Mouse (Mus musculus) neural tube, embryonic 11.5 days (tissue): Measurements from ENCODE around the gene Camta1. TPM values are rescaled to one million over a fixed set of nuclear protein-coding genes. Genes with fewer than 3 reads are reported as not detected.

Experiments
- ATAC-seq: fragments of 200-750 bp; cut with Nextera tagmentation; 2 replicates; pipeline ENCODE4 v1.8.0; 2017; ENCODE audit warnings: moderate number of reproducible peaks, mild to moderate bottlenecking, moderate TSS enrichment, moderate library complexity; ENCODE audit not compliant: insufficient read depth, low FRiP score, low TSS enrichment
- DNase-seq: peaks from one replicate; pipeline ENCODE4 v3.0.0-alpha.2; 2015; ENCODE audit warnings: low spot score
- H3K27ac ChIP-seq: fragments of 300-500 bp; sonication (generic); 2 replicates; pipeline ENCODE4 v1.5.1; 2014; ENCODE audit warnings: low read depth, mild to moderate bottlenecking, low read length
- H3K27me3 ChIP-seq: fragments of 300-500 bp; sonication (generic); 2 replicates; pipeline ENCODE4 v1.6.1; 2014; ENCODE audit warnings: mild to moderate bottlenecking, low read length, mixed read lengths; ENCODE audit not compliant: control insufficient read depth, insufficient read depth
- H3K36me3 ChIP-seq: fragments of 300-500 bp; sonication (generic); 2 replicates; pipeline ENCODE4 v1.6.1; 2014; ENCODE audit warnings: mild to moderate bottlenecking, low read length, moderate library complexity, mixed read lengths; ENCODE audit not compliant: control insufficient read depth, insufficient read depth
- H3K4me1 ChIP-seq: fragments of 300-500 bp; sonication (generic); 2 replicates; pipeline ENCODE4 v1.6.1; 2014; ENCODE audit warnings: low read length, mixed read lengths; ENCODE audit not compliant: control insufficient read depth, insufficient read depth
- H3K4me2 ChIP-seq: fragments of 300-500 bp; sonication (generic); 2 replicates; pipeline ENCODE4 v1.6.1; 2014; ENCODE audit warnings: low read depth, mild to moderate bottlenecking, moderate library complexity
- H3K4me3 ChIP-seq: fragments of 300-500 bp; sonication (generic); 2 replicates; pipeline ENCODE4 v1.5.1; 2014; ENCODE audit warnings: low read depth, low read length
- H3K9ac ChIP-seq: fragments of 300-500 bp; sonication (generic); 2 replicates; pipeline ENCODE4 v1.6.1; 2014; ENCODE audit warnings: mild to moderate bottlenecking, low read length
- H3K9me3 ChIP-seq: fragments of 300-500 bp; sonication (generic); 2 replicates; pipeline ENCODE4 v1.6.1; 2016; ENCODE audit warnings: low read length; ENCODE audit not compliant: control insufficient read depth
- whole genome bisulfite sequencing: fragments of 180-500 bp; shearing (Covaris S2); extraction: QIAGEN DNeasy Blood & Tissue Kit; methylation state at CpG from one replicate; pipeline ENCODE4 v1.1.7; 2014; 5-methylcytosine and 5-hydroxymethylcytosine counted together
- polyA plus RNA-seq: library from polyadenylated mRNA; unstranded; fragments of >200 nt; fragmentation: Nextera tagmentation; extraction: Ambion mirVana; gene quantifications from 2 replicates; pipeline ENCODE4 v1.2.1, GENCODE M21; 2014

Camta1 gene
- polyA plus RNA-seq, 1 experiment from 2014 or later, result 131 TPM

DNA sequence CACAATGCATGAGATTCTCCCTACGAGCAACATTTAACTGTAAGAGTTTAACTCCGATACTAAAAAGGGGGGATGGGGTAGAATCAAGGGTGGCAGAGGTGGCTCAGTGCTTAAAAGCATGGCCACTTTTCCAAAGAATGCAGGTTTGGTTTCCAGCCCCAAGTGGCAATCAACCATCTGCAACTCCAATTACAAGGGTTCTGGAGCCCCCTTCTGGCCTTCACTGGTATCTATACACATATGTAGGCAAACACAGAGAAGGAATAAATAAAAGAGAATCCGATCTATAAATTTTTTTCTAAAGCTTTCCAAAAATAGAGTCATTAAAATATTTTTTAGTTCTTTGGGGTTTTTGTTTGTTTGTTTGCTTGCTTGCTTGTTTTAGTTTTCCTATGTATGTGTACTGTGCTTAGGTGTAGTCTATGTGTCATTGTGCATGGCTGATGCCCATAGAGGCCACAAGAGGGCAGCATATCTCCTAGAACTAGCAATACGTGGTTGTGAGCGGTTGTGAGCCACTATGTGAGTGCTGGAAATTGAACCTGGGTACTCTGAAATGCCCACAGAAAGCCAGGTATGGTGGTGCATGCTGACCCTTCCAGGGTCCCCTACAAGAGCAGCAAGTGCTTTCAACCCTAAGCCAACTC is 18.5 kb upstream of the Camta1 start:
- H3K4me1 ChIP-seq, result no peaks in the 10 kb centered on the region
- no peak for ATAC-seq
- H3K9me3 ChIP-seq, result no peaks in the 10 kb centered on the region
- H3K27me3 ChIP-seq, result no peaks in the 10 kb centered on the region
- no peak overlapping the region for H3K27ac ChIP-seq
- H3K9ac ChIP-seq, result no peak overlapping the region
- no peaks in the 10 kb centered on the region for H3K36me3 ChIP-seq
- DNase-seq, result no peak
- H3K4me3 ChIP-seq, result no peak overlapping the region
- WGBS, result 73% methylated on average over 5 of the region's 5 CpGs
- no peak overlapping the region for H3K4me2 ChIP-seq

DNA sequence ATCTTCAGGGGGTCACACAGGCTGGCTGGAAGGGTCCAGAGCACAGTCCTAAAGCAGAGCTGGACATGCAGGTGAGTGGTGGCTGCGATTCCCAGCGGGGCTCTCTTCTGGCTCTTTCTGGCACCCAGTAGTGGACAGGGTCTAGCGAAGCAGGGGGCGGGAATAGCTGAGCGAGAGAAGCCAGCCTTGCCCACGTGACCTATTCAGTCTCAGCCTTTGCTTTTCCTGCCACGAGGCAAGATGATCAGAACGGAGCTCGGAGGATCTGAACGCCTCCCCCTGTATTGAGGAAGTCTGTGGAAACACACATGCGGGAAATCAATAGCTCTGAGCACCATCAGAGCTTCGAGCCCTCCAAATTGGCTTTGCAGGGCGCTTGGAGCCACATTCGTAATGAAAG is 14.7 kb upstream of the Camta1 start:
- H3K9ac ChIP-seq, result no peak overlapping the region
- no peaks in the 10 kb centered on the region for H3K27me3 ChIP-seq
- no peaks in the 10 kb centered on the region for H3K4me1 ChIP-seq
- ATAC-seq, result no peak
- H3K9me3 ChIP-seq, result no peaks in the 10 kb centered on the region
- no peaks in the 10 kb centered on the region for H3K36me3 ChIP-seq
- WGBS, result 63% methylated on average over 14 of the region's 14 CpGs
- H3K4me2 ChIP-seq, result no peak overlapping the region
- H3K4me3 ChIP-seq, result no peak overlapping the region
- no peak for DNase-seq
- H3K27ac ChIP-seq, result no peak overlapping the region

DNA sequence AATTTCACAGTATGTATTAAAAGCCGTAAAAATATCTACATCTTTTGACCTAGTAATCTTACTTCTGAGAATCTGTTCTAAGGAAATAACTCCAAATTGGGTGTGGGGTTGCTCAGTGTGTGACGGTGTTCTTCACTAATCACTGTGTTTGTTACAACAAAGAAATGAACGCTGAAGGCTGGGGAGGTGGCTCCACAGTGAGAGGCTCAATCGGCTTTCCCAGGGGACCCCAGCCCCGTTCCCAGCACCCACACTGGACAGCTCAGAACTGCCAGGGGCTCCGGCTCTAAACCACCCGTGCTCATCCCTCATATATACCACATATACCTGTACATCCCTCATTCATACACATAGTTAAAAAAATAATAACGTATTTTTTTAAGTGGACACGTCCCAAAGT is 1.8 kb upstream of the Camta1 start:
- Histone ChIP-seq H3K4me1 (peaks cover 8% of the 10 kb centered on the region), H3K4me3 (no peak overlapping the region; the same call in 1 of the 2 replicates), H3K4me2 (peak overlapping the region; percentile 82), H3K27ac (no peak overlapping the region), H3K9me3 (no peaks in the 10 kb centered on the region), H3K9ac (no peak overlapping the region), H3K27me3 (no peaks in the 10 kb centered on the region), H3K36me3 (no peaks in the 10 kb centered on the region)
- whole genome bisulfite sequencing, result 65% methylated on average over 9 of the region's 9 CpGs
- ATAC-seq (no peak), DNase-seq (no peak)

DNA sequence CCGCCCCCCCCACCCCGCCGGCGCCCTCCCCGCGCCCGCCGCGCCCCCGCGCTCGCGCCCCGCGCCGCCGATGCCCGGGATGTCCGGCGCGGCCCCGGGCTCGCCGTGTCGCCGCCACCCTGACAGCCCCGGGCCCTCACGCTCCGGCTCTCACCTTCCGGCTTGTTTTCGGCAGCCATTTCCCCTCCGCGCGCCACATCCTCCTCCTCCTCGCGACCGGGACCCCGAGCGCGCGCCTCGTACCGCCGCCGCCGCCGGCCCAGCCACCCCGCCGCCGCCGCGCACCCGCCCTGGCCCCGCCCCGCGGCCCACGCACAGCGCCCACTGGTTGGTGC is 238 bp downstream of the Camta1 start:
- no peak for ATAC-seq
- H3K27me3 ChIP-seq, result no peaks in the 10 kb centered on the region
- H3K27ac ChIP-seq, result peak overlapping the region; percentile 78

DNA sequence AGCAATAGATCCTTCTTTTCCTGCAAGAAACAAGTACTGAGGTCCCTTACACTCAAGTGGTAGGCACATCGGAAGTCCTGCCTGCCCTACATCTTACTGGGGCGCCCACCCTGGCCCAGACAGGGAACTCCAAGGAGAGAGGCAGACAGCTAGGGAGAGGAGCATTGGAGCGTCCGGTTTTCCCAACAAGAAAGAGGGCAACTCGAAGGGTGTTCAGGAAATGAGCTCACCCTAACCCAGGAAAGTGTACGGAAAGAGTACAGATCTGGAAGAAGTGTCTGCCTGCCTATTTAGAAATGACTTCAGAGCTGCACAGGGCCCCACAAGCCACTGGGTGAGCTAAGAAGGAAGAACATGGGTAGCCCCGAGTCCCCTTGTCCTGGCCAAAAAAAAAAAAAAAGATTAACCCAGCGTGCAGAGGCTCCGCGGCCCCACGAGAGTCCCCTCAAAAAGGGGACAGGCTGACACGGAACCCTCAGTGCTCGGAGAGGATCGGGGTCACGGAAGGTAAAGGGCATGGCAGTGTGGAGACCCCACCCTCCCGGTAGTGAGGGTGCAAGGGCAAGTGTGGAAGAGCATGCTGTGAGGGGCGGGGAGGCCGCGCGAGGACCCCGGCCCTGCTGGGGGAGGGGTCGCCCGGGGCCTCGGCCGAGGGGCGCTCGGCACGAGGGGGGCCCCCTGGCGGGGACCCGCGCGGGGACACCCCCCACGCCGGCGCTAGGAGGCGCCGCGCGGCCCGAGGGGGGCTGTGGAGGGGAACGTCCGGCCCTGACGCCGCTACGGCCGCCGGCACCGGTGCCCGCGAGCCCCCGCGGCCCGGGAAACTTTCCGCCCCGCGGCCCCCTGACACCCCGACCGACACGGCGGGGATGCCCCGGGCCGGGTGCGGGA is 990 bp downstream of the Camta1 start:
- Histone ChIP-seq H3K4me1 (peaks cover 8% of the 10 kb centered on the region), H3K9ac (peak overlapping the region; percentile 72), H3K27ac (peak overlapping the region; percentile 78), H3K27me3 (no peaks in the 10 kb centered on the region), H3K9me3 (no peaks in the 10 kb centered on the region), H3K4me3 (peak overlapping the region; percentile 89), H3K36me3 (no peaks in the 10 kb centered on the region), H3K4me2 (peak overlapping the region; percentile 86)
- WGBS, result 2% methylated on average over 22 of the region's 63 CpGs
- peak; percentile 58 for DNase-seq
- ATAC-seq, result no peak

More for the DNA sequence above, 238 bp downstream of the Camta1 start:
- Histone ChIP-seq H3K4me3 (peak overlapping the region; percentile 89), H3K9me3 (no peaks in the 10 kb centered on the region), H3K9ac (peak overlapping the region; percentile 72), H3K36me3 (no peaks in the 10 kb centered on the region), H3K4me1 (peaks cover 8% of the 10 kb centered on the region), H3K4me2 (peak overlapping the region; percentile 86)
- no peak for DNase-seq
- WGBS, result under 1% methylated on average over 21 of the region's 58 CpGs

DNA sequence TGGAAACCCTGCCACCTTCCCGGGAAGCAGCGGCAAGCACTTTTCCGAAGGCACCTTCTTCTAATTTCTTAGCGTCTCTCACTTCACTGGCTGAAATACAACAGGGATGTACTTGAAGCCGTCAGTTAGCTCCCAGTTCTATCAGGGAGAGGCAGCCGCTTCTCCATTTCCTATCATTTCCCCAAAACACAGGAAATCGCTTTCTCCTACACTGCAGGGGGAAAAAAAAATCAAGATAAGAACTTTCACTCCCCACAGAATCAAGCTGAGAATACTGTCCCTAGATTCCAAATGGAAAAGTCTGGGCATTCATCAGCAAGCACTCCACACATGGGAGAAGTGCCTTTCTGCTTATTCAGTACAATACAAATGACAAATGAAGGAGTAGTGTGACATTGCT is 2.4 kb downstream of the Camta1 start:
- no peak overlapping the region for H3K4me2 ChIP-seq
- H3K9me3 ChIP-seq, result no peaks in the 10 kb centered on the region
- H3K4me1 ChIP-seq, result peaks cover 8% of the 10 kb centered on the region
- no peaks in the 10 kb centered on the region for H3K27me3 ChIP-seq
- WGBS, result 92% methylated on average over 7 of the region's 7 CpGs
- H3K27ac ChIP-seq, result no peak overlapping the region
- H3K36me3 ChIP-seq, result no peaks in the 10 kb centered on the region
- no peak for DNase-seq
- no peak overlapping the region for H3K9ac ChIP-seq
- no peak for ATAC-seq
- no peak overlapping the region for H3K4me3 ChIP-seq

DNA sequence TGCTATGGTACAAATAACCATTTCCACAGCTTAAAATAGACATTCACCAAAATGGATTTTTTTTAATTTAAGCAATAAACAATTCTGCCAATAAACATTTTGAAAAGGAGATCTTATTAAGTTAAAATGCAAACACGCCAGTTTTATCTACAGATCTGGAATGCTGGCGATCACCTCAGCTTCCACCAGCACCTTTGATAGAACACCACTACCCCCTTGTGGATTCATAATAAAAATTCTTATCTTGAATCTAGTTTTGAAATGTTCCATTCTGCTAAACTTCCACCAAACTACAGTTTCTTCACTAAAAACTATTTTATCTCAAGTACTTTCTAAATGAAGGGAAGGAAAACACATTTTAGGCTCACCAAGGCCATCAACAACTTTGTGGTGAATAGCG is 7.7 kb downstream of the Camta1 start:
- no peaks in the 10 kb centered on the region for H3K36me3 ChIP-seq
- DNase-seq, result no peak
- no peak overlapping the region for H3K27ac ChIP-seq
- WGBS, result 87% methylated on average over 3 of the region's 3 CpGs
- no peak overlapping the region for H3K4me3 ChIP-seq
- H3K9ac ChIP-seq, result no peak overlapping the region
- H3K4me2 ChIP-seq, result no peak overlapping the region
- no peak for ATAC-seq
- H3K27me3 ChIP-seq, result no peaks in the 10 kb centered on the region
- no peaks in the 10 kb centered on the region for H3K9me3 ChIP-seq
- no peaks in the 10 kb centered on the region for H3K4me1 ChIP-seq

DNA sequence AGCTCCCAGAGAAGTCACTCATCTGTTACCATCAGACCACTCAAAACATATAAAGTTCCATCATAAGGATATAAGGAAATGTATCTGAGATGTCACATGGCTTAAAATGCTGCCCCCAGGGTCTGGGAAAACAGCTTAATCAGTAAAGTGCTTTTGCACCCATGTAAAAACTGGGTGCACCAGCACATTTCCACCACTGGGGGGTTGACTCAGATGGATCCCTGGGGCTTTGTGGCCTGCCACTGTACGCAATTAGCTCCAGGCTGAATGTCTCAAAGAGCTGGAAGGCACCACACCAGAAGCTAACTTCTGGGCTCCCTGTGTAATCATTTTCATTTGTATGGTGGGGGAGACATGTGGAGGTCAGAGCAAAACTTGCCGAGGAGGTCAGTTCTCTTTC is 10.5 kb downstream of the Camta1 start:
- WGBS, result 70% methylated on average over 2 of the region's 2 CpGs
- Histone ChIP-seq H3K36me3 (no peaks in the 10 kb centered on the region), H3K4me1 (no peaks in the 10 kb centered on the region), H3K4me2 (no peak overlapping the region), H3K27me3 (no peaks in the 10 kb centered on the region), H3K27ac (no peak overlapping the region), H3K9me3 (no peaks in the 10 kb centered on the region), H3K4me3 (no peak overlapping the region), H3K9ac (no peak overlapping the region)
- peak; percentile 62 for DNase-seq
- no peak for ATAC-seq

DNA sequence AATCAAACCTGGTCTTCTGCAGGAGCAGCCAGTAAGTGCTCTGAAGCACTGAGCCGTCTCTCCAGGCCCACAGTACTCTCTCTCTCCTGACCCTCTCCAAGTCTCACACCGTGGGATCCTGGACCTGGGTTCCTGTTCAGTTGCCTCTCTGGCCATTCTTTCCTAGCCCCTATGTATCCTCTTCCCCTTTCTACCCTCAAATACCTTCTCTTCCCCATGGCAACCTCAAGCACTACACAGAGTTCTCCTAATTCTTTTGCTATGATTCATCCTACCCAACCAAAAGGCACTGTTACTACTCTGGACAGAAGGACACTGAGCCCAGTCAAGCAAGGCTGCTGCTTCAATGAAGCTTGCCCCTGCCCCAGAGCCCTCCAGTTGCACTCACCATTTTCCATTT is 19.1 kb downstream of the Camta1 start:
- ATAC-seq, result no peak
- Histone ChIP-seq H3K27ac (no peak overlapping the region), H3K27me3 (no peaks in the 10 kb centered on the region), H3K4me2 (no peak overlapping the region), H3K4me1 (no peaks in the 10 kb centered on the region), H3K9me3 (no peaks in the 10 kb centered on the region), H3K4me3 (no peak overlapping the region), H3K9ac (no peak overlapping the region), H3K36me3 (no peaks in the 10 kb centered on the region)
- WGBS, result 38% methylated on average over 2 of the region's 2 CpGs
- DNase-seq, result no peak
